17 mouse cellular contexts compared by ENCODE assay signal in the genomic region with DNA sequence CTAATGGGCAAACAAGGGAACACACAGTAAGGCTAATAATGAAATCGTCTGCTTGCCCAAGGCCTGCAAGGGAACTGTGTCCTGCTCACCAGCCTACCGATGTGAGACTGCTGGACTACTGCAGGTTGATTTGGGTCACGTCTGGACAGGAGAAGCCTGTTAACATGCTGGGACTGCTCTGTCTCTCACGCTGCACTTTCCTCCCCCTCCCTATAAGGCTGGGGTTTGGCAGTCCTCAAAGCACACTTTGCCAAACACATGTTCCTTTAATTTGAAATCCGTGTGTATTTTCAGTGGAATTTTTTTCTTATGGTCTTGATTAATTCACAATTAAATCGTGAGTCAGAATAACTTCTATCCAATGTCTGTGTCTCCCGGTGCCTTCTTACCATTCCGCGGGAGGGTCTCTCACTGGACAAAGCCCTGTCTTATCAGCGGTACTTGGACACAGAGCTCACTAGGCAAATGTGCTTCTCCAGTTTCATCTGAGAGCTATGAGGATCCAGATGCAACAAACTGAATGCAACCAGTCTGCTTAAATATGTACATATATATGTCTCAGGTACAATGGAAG.
DNase-seq lines count a peak whose midpoint lies in the region; ATAC-seq and TF ChIP-seq lines count a peak whose summit lies in the region.
"Had no signal": no experiment of that assay in that cellular context is flagged by ENCODE, and none has a peak within 500 bp of the region (broad histone marks: within the 10 kb centered on the region; RNA-seq: fewer than 3 reads in every experiment).

No protein-coding gene starts in this region.

- peaks cover 5% of the 10 kb centered on the region; the same call in 1 of the 2 replicates for H3K4me1 ChIP-seq in embryonic fibroblast, embryonic 13.5 days (ENCODE audit: control insufficient read depth, insufficient read depth, low read length)
- H3K4me1 ChIP-seq: hindbrain, embryonic 10.5 days; intestine, embryonic 15.5 days had no signal

- H3K4me3 ChIP-seq in embryonic fibroblast, embryonic 13.5 days (ENCODE audit: insufficient read depth, low read length) = no peak overlapping the region
- H3K4me3 ChIP-seq: hindbrain, embryonic 10.5 days; intestine, embryonic 15.5 days had no signal

- no peak for DNase-seq in frontal cortex, postnatal 25 days (ENCODE audit: low spot score in 2 of 2)
- peak; percentile 21 to 31 for DNase-seq in layer of hippocampus, postnatal 36 days
- no peak for DNase-seq in layer of hippocampus, postnatal 25 days (ENCODE audit: extremely low spot score in 1 of 2, low spot score in 1 of 2)
- DNase-seq in heart, postnatal 10 days = peak; percentile 34 to 40
- no peak for DNase-seq in urinary bladder, postnatal 4 days (ENCODE audit: low spot score in 2 of 2)
- DNase-seq in testis, postnatal 14 days (ENCODE audit: low spot score) = no peak
- DNase-seq: adrenal gland, postnatal 36 days; B cell, adult 2 months; cerebellum, adult 11-12 months; kidney, postnatal 14 days; right cerebral cortex, postnatal 14 days; thymus, postnatal 36 days had no signal

- TF ChIP-seq CTCF in embryonic fibroblast, embryonic 13.5 days (IDR thresholded peaks at IDR 0.05; ENCODE audit: borderline replicate concordance, insufficient read depth, low read length) = no peak

- no peak for TF ChIP-seq POLR2A in embryonic fibroblast, embryonic 13.5 days (IDR thresholded peaks at IDR 0.05; ENCODE audit: low read depth, low read length)

- intact Hi-C loops in heart, postnatal 10 days (cut with DNase I) = no loop called here

- ATAC-seq in frontal cortex, adult (ENCODE audit: low TSS enrichment) = peak; percentile 67
- ATAC-seq: forebrain, embryonic 16.5 days; intestine, embryonic 15.5 days had no signal

- H3K27ac ChIP-seq in embryonic fibroblast, embryonic 13.5 days (ENCODE audit: insufficient read depth, low read length) = peak overlapping the region; percentile 55
- H3K27ac ChIP-seq: hindbrain, embryonic 10.5 days; intestine, embryonic 15.5 days had no signal

Comparison
In these comparisons a context has a peak if more than half of its experiments do, and no peak if none do; other contexts are left out.
1. DNase-seq: peak in layer of hippocampus, postnatal 36 days (2 of 2) and heart, postnatal 10 days (2 of 2); none in frontal cortex, postnatal 25 days (0 of 2), layer of hippocampus, postnatal 25 days (0 of 2), urinary bladder, postnatal 4 days (0 of 2) and testis, postnatal 14 days (single experiment).